Mouse (Mus musculus) lung, postnatal 14 days (tissue): ENCODE measurements at regions not wholly inside any gene's neighbourhood (a gene's known extent, or its start where the extent isn't known, plus 50 kb on each side); places are given as distances from the start of the nearest gene placed in this dataset.

Experiments
- DNase-seq: peaks from one replicate; pipeline ENCODE4 v3.0.0; 2021

DNA sequence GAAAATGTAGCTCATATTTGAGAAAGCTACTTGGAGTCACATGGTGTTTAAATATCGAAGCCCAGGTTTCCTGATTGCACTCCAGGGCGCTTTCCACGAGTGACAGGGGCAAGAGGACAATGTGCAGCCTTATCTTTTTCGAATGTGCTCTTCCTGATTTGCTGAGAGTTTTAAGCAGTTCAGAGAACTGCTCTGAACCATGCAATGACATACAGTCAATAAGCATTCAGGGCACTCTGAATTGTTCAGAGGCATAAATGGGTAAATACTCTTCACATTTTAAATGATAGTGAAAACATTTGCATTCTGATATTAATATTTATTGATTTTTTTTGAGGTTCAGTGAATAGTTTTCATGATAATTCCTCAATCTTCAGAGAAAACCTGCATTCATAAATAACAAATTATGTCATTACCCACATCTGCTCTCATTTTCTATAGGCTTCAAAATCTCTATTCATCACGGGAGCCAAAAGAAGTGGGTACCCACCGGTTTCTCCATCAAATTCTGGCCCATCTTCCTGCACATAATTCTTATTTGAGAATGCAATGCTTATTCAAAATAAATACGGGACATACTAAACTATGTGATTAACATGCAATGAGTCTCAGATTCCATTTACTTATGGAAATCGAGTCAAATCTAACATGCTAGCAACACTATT is 171.7 kb downstream of the Btg1 start:
- DNase-seq: no peak

GRCm38 (mm10) chr10:96797116-96797515 is 180.3 kb downstream of the Btg1 start:
- DNase-seq: no peak

GRCm38 (mm10) chr10:96800801-96801200 is 184.0 kb downstream of the Btg1 start:
- no peak for DNase-seq

- DNase-seq: no peak
Measured at GRCm38 (mm10) chr10:96804030-96804784, 187.4 kb downstream of the Btg1 start.

- no peak for DNase-seq
Measured at GRCm38 (mm10) chr10:96806579-96806978, 189.8 kb downstream of the Btg1 start.

GRCm38 (mm10) chr10:96821852-96822251 is 205.0 kb downstream of the Btg1 start:
- no peak for DNase-seq

DNA sequence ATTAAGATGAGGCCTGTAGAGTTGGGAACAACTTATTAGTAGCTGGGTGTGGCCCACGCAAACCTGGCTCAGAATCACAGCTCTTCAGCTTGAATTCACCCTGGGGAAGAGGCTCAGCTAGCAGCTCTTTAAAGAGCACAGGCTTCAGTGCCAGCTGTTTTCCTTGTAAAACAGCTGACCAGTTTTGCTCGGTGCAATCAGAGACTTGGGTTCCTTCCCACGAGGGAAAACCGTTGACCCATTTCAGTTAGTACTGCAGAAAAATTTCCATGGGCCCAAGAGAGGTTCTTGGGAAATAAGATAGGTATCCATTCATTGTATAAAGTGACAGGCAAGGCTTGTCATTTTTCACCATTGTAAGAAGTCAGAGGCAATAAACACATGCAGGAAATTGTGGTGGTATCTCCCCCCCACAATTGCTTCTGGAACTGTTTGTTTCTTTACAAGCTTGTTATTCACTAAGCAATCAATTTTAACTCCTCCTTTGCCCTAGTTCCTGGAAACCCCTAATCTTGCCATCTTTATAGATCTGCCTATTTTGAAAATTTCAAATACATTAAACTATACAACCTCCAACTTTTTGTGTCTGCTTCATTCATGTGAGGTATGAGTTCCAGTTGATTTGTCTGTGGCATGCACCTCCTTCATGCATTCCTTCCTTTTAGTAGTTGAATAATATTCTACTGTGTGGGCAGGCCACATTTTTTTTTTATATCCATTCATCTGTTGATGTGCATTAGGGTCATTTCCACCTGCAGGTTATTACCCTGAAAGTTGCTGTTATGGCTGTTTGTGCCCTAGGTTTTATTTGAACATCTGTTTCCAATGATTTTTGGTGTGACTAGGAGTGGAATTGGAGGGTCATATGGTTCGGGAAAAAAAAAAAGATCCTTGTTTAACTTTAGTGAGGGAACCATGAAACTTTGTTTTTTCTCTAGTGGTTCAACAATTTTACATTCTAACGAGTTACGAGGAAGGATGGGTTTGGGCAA is 205.8 kb downstream of the Btg1 start:
- peak; percentile 49 for DNase-seq

DNA sequence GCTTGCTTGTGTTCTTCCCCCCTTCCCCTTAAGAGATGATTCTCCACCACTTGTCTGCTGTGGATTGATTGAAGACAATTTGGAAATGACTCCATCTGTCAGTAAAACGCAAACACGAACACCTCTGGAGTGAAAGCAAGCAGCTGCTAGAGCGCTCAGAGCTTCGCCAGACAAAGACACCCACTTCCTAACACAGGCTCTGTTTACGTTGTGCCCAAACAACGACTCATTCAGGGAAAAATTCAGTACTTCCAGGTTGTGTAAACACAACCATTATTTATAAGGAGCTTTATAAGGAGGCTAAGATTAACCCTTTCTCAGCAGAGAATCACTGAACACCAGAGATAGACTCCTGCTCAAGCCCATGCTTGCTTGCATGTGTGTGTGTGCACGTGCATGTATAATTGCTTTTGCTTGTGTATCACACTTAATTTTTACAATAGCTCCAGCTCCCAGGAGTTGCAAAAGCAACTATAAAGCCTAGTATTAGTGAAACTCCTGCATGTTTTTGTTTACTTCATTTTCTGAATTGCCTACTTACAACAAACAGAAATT is 209.5 kb downstream of the Btg1 start:
- DNase-seq: no peak

DNA sequence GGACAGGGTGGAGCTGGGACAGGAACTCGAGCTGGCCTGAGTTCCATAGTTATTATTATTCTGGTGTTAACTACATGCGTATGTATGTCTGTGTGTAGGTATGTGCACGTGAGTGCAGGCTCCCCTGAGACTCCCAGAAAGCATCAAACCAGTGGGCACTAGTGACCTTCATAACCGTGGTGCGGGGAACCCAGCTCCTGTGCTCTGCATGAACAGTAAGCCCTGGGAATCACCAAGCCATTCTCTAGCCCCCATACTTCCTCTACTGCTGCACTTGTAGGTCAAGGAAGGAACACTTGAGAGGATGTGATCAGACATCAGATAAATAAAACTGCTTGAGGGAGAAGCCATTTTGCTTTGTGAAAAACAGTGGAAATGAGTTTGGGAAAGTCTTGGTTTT is 211.2 kb downstream of the Btg1 start:
- DNase-seq: no peak

- DNase-seq: no peak
Measured at GRCm38 (mm10) chr10:96828581-96829246, 211.9 kb downstream of the Btg1 start.

GRCm38 (mm10) chr10:96831071-96831470 is 214.3 kb downstream of the Btg1 start:
- no peak for DNase-seq

GRCm38 (mm10) chr10:96837230-96837629 is 220.4 kb downstream of the Btg1 start:
- DNase-seq: no peak

DNA sequence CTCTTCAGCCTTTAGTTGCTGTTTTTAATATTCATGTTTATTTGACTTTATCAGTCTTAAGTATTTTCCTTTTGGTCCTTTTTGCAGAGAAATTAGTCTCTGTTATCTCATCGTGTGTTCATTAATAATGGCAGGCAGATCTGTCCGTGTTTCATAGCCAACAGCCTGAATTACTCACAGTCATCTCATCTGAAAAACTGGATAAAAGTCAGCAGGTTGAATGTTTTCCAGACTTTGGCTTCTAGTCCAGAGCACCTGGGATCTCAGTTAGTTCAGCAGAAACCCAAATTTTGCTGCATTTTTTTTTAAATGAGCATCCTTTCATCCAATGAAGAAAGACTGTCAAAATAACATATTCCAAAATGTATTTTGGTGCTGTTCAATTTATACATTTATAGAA is 224.3 kb downstream of the Btg1 start:
- no peak for DNase-seq

- DNase-seq: no peak
Measured at GRCm38 (mm10) chr10:96841956-96842355, 225.2 kb downstream of the Btg1 start.

- DNase-seq: no peak
Measured at GRCm38 (mm10) chr10:96845906-96846305, 229.1 kb downstream of the Btg1 start.

DNA sequence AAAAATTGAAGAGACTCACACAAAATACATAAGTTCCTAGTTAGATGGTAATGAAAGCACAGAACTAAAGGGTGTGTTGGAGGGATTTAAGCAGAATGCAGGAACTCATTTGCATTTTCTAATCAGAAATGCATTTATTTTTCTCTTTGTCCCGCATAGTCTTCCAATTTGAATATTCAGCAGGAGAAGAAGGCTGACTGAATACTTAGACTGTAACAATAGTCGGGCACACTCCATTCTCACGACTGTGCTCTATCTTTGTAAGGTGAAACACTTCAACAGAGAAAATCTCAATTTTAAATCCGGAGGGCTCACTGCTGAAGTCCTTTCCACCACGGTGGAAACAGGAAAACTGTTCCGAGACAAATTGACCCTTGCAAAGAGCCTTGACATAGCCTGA is 230.2 kb downstream of the Btg1 start:
- DNase-seq: no peak

- DNase-seq: no peak
Measured at GRCm38 (mm10) chr10:96847433-96848165, 230.8 kb downstream of the Btg1 start.

DNA sequence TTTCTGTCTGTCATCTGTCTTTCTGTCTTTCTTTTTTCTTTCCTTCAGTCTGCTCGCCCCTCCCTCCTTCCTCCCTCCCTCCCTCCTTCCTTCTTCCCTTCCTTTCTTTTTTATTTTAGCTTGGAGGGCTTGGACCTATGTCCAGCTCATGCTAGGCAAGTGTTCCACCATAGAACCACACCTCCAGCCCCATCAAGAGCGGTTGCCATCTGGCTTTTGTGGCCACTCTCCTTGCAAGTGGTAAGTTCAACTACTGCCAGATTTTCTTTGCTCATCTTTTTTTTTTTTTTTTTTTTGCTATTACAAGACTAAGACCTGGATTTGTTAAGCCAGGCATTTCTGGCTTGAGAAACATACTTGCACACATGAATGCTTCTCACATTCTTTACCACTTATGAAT is 231.7 kb downstream of the Btg1 start:
- DNase-seq: no peak

DNA sequence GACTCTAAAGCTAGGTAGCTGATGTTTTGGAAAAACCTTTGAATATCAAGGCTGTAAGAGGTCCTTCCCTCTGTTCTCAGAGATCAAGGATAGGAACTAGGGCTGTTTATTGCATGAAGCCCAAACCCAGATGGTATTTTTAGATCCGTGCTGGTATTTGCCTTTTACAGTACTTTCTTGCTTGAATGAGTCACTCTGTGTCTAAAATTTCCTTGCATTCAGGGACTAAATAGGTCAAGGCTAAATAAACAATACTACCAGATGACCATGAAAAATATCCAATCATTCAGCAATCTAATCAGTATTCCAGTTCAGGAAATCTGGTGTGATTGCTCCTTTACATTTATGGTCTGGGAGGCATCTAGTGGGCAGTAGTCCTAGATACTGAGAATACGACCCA is 243.6 kb downstream of the Btg1 start:
- no peak for DNase-seq

DNA sequence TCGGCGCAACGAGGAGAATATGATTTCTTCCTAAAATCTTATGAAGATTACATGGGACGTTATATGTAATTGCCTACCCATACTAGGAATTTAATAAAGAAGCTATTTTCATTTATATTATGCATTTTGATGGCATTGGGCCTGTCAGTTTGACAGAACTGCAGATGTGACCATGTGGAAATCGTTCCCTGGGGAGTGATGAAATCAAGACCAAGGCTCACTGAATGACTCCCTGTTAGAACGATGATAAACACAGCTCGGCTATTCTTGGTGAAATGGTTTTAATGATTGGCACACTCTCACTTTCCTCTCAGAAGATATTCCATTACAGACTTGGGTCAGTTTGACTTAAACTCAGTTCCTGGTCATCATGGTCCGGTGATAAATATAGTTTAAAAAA is 246.4 kb downstream of the Btg1 start:
- DNase-seq: no peak

- DNase-seq: no peak
Measured at GRCm38 (mm10) chr10:96866468-96866867, 249.7 kb downstream of the Btg1 start.
